Mouse (Mus musculus) c-Kit-negative CD71-positive TER-119-positive erythroid progenitor cells, embryonic 14.5 days (primary cell): ENCODE results near the gene Sf1.

ENCODE experiments used
- DNase-seq: peaks from one replicate; pipeline ENCODE4 v3.0.0-alpha.2; 2013; ENCODE audit warnings: low read depth, low spot score

Sf1 gene

DNA sequence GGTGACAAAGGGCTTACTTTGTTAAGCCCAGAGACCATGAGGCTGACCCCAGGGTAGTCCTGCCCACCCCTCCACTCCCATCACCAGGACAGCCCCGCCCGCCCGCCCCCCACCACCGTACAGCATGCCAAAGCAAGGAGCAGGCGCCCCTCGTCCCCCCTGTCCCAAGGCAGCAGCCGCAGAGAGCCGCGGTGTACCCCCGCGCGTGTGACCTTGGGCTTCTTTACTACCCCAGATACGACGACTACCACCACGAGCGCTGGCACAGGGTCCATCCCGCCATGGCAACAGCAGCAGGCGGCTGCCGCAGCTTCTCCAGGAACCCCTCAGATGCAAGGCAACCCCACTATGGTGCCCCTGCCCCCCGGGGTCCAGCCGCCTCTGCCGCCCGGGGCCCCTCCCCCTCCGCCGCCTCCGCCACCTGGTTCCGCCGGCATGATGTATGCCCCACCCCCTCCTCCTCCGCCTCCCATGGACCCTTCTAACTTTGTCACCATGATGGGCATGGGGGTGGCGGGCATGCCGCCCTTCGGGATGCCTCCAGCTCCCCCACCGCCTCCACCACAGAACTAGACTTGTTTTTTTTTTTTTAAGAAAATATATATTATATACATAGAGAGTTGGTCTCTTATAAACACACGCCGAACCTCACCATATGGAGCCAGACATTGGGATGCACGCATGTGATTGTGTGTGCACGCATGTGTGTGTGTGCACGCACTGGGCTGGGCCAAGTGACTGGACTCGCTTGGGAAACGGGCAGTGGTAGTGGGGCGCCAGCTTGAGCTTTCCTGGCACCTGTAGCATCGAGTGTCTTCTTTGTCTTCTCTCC lies 12.1 kb downstream of the Sf1 start:
- DNase-seq, result no peak

DNA sequence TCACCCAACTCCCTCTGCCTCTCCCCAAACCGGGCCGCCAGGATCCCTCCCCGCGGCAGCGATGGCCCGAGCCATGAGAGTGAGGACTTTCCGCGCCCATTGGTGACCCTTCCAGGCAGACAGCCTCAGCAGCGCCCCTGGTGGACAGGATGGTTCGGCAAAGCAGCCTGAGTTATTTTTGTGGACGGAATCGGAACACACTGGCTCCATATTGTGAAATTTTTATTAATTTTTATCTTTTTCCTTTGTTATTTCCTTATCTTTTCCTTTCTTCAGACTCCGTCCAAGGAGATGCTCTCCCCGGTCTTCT lies 12.7 kb downstream of the Sf1 start:
- no peak for DNase-seq

DNA sequence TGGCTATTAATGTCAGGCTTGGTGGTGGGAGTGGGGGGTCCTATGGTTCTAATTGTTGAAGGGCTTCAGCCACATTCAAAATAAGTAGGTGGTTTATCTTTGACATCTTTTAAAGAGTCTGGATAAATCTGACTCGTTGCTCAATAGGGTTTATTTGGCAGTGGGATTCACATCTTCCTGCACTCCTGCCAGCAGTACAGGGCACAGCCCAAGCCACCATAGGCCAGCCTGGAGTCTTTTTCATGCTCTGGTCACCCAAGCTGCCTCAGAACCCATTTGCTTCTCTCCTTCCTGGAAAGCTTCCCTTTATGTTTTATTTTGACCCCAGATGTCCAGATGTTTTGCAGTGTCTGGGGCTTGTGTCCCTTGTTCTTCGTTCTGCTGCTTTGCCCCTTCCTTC lies 13.2 kb downstream of the Sf1 start:
- no peak for DNase-seq

GRCm38 (mm10) chr19:6377327-6378040 lies 14.0 kb downstream of the Sf1 start:
- no peak for DNase-seq

DNA sequence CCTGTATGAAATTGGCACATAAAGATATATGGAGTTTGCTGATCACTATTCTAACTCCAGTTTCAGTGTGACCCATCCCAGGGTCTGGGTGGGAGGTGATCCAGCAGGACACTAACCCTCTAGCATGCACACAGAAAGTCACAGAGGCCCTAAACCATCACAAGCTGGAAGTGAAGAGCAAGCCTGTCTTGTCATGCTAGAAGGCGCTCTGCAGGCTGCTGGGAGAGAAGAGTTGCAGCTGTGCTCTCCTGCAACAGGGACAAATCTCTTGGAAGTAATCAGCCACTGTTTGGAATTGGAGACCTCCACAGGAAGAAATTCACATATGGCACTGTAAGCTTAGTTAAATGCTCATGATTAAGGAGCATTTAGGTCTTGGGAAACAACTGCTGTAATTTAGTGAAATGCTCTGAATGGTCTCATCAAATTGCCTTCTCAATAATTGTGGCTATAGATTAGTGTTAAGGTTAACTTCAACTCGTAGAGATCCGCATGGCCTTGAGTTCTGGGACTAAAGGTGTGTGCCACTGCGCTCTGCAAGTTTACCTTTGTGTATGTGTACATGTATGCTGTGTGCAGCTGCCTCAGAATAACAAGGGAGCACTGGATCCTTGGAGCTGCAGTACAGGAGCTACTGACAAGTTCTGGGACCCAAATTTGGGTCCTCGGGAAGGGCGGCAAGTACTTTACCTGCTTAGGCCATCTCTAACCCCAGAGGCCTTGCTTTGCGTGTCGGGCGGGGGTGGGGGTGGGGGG lies 17.1 kb downstream of the Sf1 start:
- DNase-seq, result no peak

DNA sequence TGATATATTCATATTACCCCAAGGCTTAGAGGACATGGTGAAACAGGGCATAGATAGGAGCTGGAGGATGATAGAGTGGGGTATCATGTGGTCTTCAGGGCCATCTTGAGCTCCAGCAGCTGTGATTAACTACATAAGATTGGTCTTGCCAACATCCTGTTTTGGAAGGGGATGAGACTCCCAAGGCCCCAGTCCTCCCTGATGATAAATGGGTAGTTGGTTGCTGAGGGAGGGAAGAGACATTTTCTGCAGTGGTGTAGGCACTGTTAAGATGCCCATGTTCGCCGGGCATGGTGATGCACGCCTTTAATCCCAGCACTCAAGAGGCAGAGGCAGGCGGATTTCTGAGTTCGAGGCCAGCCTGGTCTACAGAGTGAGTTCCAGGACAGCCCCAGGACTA lies 17.7 kb downstream of the Sf1 start:
- no peak for DNase-seq

- no peak for DNase-seq
Measured at GRCm38 (mm10) chr19:6382323-6382924, 18.9 kb downstream of the Sf1 start.

DNA sequence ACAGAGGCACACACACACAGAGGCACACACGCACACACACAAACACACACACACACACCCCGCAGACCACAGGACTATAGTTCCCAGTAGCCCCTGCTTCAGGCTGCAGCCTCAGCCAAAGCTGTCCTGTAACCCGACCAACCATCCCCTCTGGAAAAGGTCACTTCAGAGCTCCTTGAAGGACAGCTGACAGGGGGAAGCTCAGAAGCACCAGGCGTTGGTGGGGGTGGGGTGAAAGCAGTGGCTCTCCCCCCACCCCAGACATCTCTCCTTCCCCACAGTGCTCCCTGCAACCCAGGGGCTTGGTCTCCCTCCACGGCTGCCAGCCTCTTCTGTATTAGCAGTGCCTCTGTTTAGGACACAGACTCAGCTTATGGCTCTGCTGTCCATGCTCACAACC lies 20.0 kb downstream of the Sf1 start:
- no peak for DNase-seq

GRCm38 (mm10) chr19:6384128-6384527 lies 20.6 kb downstream of the Sf1 start, which contains the start of gene Pygm:
Gene Pygm, plus strand, starts transcription at chr19:6384399.
- no peak for DNase-seq

GRCm38 (mm10) chr19:6384954-6385353 lies 21.5 kb downstream of the Sf1 start:
- no peak for DNase-seq

- no peak for DNase-seq
Measured at GRCm38 (mm10) chr19:6385419-6385818, 21.9 kb downstream of the Sf1 start.

DNA sequence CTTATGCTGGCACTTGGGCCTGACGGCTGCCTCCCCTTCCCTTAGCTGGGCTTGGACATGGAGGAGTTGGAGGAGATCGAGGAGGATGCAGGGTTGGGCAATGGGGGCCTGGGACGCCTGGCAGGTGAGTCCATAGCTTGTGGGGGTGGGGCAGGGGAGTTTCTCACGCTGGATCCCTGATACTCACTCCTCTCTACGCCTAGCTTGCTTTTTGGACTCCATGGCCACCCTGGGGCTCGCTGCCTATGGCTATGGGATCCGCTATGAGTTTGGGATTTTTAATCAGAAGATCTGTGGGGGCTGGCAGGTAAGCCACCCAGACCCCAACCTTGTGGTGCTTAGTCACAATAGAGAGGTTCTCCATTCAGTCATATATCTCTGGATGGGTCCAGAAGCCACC lies 22.3 kb downstream of the Sf1 start:
- DNase-seq, result no peak

- DNase-seq, result no peak
Measured at GRCm38 (mm10) chr19:6386234-6386633, 22.7 kb downstream of the Sf1 start.

DNA sequence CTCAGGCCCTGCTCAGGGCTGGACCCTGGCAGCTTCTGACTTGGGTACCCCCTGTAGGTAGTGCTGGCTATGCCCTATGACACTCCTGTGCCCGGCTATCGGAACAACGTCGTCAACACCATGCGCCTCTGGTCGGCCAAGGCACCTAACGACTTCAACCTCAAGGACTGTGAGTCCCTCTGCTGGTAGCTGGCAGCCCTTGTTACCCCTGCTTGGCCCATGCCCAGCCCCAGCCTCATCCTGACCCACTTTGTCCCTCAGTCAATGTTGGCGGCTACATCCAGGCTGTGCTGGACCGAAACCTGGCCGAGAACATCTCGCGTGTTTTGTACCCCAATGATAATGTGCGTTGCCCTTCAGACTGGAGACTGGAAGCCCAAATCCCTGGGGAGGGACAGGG lies 24.5 kb downstream of the Sf1 start:
- no peak for DNase-seq

DNA sequence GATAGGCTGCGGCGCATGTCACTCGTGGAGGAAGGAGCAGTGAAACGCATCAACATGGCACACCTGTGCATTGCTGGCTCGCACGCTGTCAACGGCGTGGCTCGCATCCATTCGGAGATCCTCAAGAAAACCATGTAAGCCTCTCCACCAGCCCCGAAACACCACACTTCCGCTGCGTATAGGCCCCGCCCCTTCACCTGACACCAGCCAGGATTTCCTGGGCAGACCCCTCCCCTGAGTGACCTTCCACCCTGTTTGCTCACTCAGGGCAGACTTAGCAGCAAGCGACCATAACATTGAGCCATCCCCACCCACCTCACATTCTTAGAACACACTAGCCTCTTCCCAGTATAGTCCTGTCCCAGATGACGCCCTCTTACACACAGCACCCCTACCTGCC lies 26.3 kb downstream of the Sf1 start:
- DNase-seq, result no peak

DNA sequence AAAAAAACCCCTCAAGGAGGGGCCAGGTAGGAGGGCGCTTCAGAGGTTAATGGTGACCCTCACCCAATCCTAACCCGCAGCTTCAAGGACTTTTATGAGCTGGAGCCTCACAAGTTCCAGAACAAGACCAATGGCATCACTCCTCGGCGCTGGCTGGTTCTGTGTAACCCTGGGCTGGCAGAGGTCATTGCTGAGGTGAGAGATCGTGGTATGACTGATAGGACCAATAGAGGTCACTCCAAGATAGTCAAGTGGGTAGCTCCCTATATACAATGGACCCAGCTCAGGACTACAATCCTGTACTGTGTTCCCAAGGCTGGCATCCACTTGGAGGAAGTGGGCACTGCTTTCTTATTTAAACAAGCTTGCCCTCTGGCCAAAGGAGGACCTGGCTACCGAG lies 26.8 kb downstream of the Sf1 start:
- DNase-seq, result no peak

DNA sequence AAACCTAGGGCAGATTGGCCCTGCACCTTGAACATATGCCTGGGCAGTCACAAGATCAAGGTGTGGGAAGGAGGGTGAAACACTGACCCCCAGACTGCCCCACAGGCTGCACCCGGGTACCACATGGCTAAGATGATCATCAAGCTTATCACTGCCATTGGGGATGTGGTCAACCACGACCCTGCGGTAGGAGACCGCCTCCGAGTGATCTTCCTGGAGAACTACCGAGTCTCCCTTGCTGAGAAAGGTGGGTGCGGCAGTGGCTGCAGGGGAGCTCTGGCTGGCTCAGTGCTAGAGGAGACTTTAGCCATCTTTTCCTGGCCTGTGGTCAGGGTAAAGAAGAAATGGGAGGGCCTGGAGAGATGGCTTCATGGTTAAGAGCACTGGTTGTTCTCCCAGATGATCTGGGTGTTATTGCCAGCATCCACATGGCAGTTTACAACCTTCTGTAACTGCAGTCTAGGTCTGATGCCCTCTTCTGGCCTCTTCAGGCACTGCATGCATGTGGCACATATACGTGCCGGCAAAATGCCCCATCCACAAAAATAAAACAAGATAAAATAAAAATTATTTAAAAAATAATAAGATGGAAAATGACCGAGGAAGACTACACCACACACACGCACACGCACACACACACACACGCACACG lies 29.4 kb downstream of the Sf1 start:
- no peak for DNase-seq

GRCm38 (mm10) chr19:6393637-6394036 lies 30.1 kb downstream of the Sf1 start:
- DNase-seq, result no peak

DNA sequence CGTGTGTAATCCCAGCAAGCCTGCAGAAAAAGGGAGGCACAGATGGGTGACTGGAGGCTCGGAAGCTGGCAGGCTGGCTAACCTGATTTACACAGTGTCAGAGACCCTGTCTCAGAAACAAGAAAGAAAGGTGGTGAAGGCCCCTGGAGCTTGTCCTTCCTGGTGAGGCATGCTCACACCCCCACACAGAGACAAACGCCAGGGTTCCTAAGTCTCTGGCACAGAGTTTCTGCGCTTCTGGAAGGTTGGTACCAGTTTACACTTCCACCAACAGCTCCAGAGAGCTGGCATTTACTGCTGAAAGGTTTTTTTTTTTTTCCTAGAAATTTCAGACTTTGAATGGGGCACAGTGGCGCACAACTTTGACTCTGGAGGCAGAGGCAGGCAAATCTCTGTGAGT lies 32.7 kb downstream of the Sf1 start:
- DNase-seq, result no peak

DNA sequence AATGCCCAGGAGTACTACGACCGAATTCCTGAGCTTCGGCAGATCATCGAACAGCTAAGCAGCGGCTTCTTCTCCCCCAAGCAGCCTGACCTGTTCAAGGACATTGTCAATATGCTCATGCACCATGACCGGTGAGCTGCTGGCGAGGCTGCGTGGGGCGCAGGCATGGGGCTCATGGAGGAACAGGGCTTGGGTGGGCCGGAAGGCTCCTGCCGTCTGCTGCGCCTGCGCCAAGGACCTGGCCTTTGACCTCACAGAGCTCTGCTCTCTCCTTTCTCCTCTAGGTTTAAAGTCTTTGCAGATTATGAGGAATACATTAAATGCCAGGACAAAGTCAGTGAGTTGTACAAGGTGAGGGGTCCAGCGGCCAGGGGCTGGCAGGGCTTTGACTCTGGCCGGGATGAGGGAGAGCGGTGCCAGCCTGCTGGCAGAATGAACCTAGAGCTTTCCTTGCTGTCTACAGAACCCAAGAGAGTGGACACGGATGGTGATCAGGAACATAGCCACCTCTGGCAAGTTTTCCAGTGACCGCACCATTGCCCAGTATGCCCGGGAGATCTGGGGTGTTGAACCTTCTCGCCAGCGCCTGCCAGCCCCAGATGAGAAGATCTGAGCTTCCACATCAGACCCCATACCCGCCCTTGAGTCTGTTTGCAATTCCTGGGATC lies 34.2 kb downstream of the Sf1 start:
- no peak for DNase-seq
